Mouse (Mus musculus) granulocyte monocyte progenitor cell, adult 5-6 weeks (primary cell): ENCODE measurements around the gene Dusp6. TPM values are rescaled to one million over a fixed set of nuclear protein-coding genes. Genes with fewer than 3 reads are reported as not detected.

Experiments used
- ATAC-seq: replicated peaks from 2 replicates; pipeline ENCODE4 v1.8.0; 2016; ENCODE audit warnings: mild to moderate bottlenecking, moderate TSS enrichment, inconsistent platforms; ENCODE audit not compliant: poor library complexity, severe bottlenecking
- total RNA-seq, 2 experiments: library from RNA; stranded (forward) in 1 of 2; stranded (reverse) in 1 of 2; fragments of 200-712, 200-1000 nt in 1 of 2; fragments of >200 nt in 1 of 2; fragmentation: Nextera tagmentation in 1 of 2; gene quantifications; 2 replicates each; pipeline ENCODE4 v1.2.3; 2014 to 2017

Gene Dusp6
- total RNA-seq, 2 experiments from 2014 or later, result 11.6 to 20.0 TPM

DNA sequence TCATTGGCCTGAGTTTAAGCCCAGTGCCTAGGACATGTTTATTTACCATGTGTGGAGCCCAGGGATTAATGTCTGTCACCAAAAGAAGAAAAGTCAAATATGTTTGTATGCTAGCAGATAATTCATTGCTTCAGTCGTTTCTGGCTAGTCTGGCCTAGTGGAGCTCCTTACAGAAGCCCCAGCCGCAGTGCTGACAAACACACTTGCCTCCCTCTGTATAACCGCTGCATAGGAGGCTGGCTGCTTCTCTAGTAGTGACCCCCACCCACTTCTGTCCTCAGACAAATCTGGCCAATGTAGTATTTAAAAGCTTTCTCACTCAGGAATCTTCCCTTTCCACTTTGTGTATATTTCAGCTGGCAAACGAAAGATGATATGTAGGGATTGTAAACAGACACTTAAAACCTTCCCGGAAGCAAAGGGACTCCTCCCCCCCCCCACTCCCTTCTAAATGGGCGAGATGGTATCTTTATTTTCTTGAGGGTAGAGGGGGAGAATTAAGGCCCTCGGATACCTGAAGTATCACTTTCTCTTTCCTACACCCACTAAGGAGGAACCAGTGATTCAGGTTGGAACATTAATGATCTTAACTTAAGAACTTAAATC is 18.3 kb upstream of the Dusp6 start:
- ATAC-seq, result no peak

DNA sequence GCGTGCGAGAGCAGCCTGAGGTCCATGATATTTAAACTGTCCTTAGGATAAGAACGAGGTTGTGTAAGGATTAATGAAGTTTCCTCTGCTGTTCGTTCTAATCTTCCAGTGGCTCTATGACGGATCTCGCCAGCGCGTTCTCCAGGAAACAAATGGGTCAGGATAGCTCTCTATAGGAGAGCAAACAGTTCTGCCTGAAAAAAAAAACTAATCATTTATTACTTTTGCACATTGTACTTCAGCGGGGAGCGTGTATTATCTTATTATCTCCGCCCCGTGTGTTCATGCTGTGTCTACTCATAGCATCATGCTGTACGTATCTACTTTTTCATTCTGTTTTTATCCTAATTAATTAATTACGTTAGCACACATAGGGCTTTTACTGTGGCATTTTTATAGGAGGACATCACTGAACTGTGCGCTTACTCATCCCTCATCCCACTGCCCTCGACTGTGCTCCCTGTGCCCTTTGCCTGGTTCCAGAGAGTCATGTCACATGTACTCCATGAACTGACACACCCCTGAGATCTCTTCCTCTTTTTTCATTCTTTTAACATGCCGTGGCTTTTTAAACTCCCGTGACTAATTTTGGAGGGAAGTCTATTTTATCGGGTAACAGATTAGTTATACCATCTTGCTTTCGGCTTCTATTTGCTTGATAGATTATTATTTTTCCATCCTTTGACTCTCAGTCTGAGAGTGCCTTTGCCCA is 16.1 kb upstream of the Dusp6 start:
- peak; percentile 57 for ATAC-seq

DNA sequence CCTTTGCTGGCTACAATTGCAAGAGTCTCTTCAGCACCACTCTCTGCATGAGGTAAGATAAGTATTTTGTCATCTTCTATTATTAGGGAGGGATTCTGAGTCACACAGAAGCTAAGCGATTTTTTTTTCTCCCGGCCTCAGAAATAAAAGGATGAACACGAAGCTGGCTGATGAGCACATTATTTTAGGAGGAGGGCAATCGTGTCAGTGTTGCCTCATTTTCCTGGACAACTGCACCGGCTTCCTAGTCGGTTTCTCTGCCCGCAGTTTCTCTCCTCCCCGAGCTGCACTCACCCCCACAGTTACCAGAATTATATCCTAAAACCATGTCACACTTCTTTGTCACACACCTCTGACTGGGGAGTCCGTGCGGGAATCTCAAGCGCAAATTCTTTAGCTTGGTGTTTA is 12.2 kb upstream of the Dusp6 start:
- ATAC-seq, result peak; percentile 60

DNA sequence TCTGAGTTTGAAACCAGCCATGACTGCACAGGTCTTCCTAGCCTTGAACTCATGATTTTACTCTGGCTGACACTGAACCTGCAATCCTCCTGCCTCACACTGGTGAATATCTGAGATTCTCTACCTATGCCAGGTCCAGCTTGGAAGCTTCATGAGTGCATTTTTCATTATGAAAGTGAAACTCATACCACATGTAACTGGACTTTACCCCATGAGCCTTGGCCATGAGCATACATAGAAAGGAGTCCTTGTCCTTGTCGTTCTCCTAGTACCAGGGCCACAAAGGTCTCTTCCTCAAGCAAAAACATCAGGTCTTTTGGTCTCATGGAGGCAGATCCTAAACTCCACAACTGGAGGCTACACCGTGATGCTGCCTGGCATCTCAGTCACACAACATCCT is 9.6 kb upstream of the Dusp6 start:
- ATAC-seq, result no peak

DNA sequence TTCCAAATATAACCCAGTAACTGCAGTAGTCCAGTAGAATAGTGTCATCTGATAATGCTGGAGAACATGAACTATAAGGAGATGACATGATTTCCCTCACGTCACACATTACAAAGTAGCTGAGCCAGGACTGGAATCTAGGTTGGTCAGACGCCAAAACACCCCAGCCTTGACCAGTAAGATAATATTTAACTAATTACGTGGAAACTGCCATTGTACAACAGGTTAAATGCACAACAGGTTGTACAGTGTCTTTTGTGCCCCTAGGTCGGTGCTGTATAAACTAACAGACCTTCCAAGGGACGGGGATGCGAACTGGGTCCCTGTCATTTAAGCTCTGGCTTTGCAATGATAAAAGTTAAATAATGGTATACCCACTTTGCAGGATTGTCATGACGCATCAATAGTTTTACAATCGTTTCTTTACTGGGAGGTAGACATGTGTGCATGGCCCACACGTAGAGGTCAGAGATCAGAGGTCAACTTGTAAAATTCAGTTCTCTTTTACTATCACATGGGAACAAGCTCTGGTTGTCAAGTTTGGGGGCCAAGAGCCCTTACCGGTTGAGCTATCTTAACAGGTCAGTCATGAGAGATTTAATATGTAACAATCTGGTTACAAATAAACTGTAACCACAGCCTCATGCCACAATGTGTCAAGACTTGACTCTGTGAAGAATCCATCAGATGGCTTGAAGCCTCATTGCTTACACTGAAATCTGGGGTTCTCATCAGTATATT is 7.0 kb upstream of the Dusp6 start:
- no peak for ATAC-seq

DNA sequence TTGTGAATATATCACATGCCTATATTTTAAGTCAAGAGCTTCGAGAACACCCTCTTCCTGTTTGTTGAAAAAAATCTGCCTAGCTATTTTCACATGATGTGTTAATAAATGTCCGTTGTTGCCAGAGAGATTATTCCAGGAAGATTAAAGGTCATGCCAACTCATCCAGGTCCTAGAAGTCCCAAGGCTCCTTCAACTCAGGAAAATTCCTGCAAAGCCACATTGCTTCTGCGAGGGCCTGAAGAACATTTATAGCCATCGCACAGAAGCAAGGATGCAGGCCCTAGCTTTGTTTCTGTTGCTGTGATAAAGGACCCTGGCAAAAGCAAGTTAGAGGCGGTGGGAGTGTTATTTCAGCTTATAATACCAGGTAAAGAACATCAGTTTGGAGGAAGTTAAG is 5.5 kb upstream of the Dusp6 start:
- no peak for ATAC-seq

DNA sequence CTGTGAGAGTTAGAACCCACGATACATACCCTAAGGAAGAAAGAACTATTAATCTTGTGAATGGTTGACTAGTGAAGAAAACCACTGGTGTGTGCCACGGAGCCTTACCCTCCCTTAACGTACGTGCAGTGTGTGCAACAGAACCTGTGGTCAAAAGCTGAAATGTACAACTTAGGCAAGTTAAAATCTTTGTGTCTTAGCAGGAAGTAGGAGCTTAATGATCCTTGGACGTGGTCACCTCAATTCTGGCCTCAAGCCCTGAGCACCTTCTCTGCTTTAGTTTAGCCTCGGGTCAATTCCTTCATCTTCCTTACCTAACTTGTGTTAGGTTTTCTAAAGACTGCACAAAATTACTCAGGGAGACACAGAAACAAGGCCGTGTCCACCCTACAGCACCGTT is 3.2 kb upstream of the Dusp6 start:
- no peak for ATAC-seq

DNA sequence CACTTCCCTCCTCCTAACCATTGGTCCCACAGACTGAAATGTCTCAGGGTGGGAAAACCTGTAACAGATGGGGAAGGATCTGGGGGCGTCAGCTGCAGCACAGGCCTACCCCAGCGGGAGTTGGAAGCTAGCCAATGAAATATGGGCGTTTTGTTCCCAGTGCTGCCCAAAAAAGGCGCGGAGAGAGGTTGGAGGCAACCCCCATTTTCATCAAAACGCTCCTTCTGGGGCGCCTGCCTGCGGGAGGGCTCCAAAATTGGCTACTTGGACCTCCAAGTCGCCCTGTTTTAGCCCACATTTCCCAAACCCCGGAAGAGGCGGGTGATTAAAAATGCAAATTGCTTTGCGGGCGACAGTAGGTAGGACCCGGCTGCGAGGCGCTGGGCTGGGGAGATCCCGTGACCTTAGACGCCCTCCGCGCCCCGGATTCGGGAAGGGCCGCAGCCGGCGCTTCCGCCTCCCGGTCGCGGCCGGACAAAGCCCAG is 1.8 kb upstream of the Dusp6 start:
- peak; percentile 11 for ATAC-seq

DNA sequence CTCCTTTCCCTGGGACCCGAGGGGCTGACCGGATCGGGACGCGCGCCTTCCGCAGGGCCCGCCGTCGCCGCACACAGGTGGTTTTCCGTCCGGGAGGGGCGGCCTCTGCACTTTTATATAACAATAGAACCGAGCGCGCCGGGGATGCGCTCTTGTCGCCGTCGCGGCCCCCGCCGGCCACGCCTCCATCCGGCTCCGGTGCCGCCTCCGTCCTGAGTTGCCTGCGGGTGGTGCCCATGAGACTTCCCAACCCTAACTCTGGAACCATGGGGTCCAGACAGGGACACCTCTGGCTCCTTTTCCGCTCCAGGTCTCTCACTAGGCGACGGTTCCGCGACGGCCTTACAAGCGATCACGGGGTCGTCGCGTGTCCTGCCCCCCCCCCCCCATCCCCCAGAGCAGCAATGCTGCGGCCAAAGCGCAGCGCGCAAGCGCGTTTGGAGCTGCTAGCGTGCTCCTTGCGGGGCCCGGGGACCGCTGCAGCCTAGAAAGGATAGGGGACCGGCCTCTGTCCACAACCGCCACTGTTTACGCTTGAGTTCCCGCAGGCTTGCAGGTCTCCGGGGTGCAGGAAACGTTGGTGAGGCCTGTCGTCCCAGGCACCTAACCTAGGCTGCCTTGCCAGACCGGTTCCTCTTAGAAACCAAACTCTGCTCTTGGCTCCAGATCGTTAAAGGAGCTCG is 1.3 kb upstream of the Dusp6 start:
- ATAC-seq, result peak; percentile 29

DNA sequence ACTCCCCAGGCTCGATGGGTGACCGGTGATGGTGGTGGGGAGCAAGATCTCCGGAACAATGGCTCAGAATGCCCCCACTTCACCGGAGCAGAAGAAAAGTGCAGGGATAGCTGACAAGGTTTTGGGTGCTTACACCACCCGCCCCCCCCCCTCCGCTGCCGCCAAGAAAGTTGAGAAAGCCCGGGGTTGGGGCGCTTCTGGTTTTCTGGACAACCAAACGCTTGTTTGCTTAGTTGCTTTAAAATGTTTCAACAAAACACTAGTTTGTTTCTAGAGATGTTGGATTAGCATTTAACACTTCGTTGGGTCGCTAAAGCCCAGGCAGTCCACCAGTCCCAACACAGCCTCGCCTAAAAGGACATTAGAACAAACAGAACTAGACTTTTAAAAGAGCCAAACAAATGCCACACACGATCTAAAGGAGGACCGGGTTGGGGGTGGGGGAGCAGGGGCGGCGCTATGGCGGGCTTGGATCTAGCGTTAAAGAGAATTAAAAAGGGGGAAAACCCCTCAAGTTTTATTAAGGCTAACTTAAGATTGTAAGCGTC is 638 bp upstream of the Dusp6 start:
- ATAC-seq, result no peak

DNA sequence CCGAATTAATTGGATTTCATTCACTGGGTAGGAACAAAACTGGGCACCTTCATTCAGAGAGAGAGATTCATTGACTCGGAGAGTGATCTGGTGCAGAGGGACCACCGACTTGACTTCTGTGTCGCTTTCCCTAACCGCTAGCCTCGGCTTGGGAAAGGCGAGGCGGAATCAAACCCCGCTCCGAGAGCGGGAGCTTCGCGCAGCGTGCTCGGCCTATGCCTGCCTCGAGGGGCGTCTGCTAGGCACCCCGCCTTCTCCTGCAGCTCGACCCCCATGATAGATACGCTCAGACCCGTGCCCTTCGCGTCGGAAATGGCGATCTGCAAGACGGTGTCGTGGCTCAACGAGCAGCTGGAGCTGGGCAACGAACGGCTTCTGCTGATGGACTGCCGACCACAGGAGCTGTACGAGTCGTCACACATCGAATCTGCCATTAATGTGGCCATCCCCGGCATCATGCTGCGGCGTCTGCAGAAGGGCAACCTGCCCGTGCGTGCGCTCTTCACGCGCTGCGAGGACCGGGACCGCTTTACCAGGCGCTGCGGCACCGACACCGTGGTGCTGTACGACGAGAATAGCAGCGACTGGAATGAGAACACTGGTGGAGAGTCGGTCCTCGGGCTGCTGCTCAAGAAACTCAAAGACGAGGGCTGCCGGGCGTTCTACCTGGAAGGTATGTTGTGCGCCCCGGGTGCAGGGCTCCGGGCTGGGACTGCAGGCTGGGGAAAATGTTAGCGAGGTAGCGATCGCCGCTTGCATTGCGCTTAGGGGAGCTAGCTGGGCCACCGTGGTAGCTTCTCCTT is 589 bp downstream of the Dusp6 start:
- peak; percentile 4; the same call in 1 of the 2 replicates for ATAC-seq

DNA sequence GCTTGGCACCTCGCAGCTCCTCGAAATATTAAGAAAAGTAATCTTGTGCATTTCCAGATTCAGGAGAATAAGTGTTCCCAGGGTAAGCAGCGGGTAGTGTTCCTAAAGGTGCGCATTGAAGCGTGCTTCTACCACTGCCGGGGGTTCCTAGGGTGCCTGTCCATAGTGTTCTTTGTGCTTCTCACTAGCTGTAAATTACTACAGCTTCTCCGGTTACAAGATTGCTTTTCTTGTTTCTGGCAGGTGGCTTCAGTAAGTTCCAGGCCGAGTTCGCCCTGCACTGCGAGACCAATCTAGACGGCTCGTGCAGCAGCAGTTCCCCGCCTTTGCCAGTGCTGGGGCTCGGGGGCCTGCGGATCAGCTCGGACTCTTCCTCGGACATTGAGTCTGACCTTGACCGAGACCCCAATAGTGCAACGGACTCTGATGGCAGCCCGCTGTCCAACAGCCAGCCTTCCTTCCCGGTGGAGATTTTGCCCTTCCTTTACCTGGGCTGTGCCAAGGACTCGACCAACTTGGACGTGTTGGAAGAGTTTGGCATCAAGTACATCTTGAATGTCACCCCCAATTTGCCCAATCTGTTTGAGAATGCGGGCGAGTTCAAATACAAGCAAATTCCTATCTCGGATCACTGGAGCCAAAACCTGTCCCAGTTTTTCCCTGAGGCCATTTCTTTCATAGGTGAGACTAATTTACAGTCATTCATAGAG is 1.4 kb downstream of the Dusp6 start:
- ATAC-seq, result no peak

DNA sequence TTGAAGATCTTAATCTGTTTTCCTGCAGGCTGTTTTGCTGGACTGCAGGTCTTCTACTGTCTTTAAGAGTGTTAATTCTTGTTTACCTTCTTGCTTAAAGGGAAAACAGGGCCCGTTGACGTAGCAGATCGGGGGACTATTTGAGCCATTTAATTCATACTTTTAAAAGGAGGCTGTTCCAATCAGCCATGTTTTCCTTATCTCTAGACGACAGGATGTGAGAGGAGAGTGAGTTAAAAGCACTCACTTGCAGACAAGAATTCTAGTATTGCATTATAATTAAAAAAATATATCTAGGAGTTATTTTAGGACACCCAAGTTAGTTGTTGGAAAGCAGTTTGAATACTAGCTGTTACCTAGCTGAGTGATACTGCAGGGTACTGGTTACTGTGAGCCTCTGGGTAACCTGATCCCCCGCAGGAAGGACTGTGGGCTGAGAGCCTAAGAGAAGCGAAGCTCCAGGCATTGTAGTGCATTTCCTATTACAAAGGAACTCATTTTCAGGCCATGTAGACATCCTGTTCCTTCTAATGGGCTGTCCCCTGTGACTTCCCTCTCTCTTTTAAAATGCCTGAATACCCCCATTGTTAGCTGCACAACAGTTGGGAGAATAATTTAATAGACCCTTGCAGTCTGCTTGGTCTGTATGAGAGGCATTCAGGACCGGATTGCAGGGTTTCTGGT is 2.1 kb downstream of the Dusp6 start:
- ATAC-seq, result no peak

DNA sequence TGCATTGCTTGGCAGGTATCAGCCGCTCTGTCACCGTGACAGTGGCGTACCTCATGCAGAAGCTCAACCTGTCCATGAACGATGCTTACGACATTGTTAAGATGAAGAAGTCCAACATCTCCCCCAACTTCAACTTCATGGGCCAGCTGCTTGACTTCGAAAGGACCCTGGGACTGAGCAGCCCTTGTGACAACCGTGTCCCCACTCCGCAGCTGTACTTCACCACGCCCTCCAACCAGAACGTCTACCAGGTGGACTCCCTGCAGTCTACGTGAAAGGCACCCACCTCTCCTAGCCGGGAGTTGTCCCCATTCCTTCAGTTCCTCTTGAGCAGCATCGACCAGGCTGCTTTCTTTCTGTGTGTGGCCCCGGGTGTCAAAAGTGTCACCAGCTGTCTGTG is 3.0 kb downstream of the Dusp6 start:
- ATAC-seq, result no peak

DNA sequence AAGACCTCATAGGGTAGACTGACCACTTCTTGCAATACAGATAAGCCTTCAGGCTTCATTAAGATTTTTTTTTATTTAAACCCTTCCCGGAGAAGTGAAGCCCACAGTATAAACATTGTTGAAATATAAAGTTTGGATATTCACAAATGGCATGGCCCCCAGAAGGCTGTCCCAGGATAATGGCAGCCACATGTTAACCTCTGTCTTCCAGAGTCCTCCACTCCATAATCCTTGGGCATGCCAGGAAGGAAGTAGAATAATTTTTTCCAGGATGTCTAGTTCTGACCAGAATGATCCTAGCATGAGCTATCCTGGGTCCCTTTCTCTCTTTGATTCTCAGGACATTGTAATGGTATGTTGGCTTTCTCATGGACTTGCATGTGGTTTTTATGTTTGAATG is 4.6 kb downstream of the Dusp6 start:
- ATAC-seq, result no peak

DNA sequence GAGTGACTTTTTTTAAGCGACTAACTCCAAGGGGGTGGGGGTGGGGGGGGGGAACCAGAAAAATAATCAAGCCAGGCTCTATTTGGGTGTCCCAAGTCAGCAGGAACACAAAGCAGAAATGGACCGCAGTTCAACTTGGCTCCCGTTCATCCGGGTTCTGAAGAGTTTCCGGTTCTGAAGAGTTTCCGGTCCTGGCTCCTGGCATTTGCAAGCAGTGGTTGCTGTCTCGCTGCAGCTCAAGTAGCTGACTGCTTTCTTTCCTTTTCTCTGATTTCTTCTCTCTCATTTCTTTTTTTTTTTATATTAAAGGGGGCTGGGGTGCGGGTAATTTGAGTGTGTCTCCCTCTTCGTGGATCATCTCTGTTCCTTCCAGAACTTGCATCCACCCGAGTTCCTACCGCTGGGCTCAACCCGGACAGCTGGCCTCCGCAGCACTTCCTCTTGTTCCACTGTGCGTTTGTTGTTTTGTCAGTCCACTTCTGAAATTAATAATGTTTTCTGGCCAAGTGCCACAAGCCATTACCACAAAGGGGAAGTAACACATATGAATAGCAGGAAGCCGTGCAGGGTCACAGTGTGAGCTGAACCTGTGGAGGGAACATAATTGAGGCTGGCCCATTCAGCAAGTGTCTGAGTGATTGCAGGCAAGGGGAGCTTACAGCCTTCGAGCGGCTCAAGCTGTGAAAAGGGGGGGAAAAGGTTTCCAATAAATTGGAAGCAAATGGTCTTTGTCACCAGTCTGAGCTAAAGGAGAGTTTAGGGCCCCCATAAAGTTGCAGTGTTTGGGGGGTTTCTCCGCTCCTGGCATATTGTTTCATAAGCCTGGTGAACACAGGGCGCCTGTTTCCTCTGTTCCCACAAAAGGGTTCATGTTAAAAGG is 5.6 kb downstream of the Dusp6 start:
- peak; percentile 57 for ATAC-seq

DNA sequence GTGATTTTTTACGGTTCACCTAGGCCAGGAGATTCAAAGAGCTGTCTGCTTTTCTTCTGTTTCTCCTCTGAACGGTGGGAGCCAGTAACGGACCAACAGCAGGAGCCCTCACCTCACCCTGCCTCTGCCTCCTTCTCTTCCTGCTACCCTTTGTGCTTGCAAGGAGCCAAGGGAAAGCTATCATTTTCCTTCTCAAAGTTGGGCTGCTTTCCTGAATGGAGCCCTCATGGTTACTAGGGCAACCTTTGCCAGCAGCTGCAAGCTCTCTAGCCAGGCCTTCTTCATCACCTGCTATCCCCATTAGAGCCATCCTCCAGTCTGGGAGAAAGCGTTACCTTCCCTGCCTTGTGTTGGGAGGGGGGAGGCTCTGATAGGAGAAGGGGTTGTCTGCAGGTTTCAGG is 6.3 kb downstream of the Dusp6 start:
- ATAC-seq, result no peak

DNA sequence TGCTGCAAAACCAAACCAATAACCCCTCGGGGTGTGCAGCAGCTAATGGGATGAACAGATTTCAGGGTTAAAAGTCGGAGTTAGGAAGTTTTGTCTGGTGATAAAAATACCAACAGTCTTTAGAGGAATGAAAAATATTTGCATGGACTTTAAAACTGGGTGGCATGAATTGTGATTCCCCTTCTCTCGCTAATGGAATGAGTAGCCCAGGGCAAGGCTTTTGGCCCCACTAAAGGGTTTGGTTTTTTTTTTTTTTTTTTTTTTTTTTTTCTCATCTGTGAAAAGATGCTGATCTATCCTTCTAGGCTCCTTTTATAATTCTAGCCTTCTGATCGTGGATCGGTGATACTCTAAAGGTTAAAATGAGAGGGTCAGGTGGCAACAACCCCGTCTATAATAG is 6.7 kb downstream of the Dusp6 start:
- no peak for ATAC-seq
